Mouse (Mus musculus): ENCODE measurements around the gene Tm6sf2.
"Not testable (repeated sequence)": the region's sequence is repeated elsewhere in the genome, so short reads cannot be mapped to it uniquely, and the experiment has no call there.

Tm6sf2 gene

GRCm38 (mm10) chr8:70072441-70073069 lies at the start of gene Tm6sf2:
Tm6sf2 (plus strand) TSS chr8:70072924.
- DNase-seq (ENCODE audit: low read depth, low spot score): no peak

DNA sequence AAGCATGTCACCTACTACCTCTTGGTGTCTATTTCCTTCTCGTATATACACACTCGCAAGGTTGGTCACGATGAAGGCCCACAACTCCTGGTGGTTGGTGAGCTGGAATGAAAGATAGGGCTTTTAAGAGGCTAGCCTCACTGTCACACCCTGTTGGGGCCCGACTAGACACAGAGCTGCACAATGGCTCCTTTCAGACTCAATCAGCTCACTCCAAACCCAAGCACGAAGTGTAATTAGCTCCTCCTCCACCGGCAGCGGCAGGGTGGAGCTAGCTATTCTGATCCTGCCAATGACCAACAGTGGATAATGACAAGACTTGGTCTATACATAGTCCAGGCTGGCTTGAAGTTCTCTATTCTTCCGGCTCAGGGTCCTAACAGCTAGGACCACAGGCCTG lies 49.1 kb upstream of the Tm6sf2 start:
- DNase-seq (ENCODE audit: low read depth, low spot score): no peak

DNA sequence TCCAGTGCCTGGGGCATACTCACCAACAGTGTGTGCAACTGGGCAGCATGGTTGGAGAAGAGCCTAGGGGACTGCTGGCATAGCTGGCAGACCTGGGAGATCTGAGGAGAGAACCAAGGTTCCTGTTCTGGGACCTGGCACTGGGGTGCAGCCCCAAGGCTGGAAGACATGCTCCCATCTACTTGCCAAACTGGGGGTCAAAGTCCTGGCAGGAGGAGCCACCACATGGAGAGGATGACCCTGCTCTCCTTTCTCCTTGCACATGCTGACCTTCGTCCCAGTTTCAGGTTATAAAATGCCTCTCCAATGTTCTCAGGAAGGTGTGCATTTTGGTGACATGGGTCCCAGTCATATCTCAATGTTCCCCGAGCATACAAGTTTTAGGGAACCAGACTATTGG lies 46.6 kb upstream of the Tm6sf2 start:
- DNase-seq (ENCODE audit: low read depth, low spot score): no peak

GRCm38 (mm10) chr8:70030255-70030654 lies 42.5 kb upstream of the Tm6sf2 start:
- DNase-seq (ENCODE audit: low read depth, low spot score): peak; percentile 9

GRCm38 (mm10) chr8:70037994-70038393 lies 34.7 kb upstream of the Tm6sf2 start:
- DNase-seq (ENCODE audit: low read depth, low spot score): no peak

DNA sequence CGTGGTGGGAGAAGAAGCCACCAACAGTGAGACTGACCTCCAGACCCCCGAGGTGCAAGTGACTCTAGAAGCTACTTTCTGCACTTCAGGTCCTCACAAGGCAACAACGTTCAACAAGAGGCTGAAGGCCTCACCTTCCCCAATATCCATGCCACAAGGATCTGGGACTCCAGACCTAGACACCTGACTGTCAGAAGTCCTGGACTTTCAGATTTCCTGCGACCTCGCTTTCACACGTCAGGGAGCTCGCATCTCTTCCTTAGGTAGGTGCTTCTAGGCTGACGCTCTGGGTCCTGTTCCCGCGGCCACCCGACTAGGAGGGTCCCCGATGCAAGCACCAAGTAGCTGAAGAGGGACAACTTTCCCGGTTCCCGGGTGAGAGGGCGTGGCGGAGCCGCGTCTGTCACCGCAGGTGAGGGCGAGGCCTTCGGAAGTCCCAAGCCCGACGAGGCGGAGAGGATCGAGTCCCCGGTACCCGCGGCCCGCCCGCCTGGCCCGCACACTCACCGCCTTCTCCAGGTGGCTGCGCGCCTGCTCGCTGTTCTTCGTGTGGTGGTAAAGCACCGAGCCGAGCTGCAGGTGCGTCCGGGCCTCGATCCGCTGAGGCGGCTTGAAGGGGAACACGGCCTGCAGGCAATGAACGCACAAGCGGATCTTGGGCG lies 30.7 kb upstream of the Tm6sf2 start:
- no peak for DNase-seq (ENCODE audit: low read depth, low spot score)

DNA sequence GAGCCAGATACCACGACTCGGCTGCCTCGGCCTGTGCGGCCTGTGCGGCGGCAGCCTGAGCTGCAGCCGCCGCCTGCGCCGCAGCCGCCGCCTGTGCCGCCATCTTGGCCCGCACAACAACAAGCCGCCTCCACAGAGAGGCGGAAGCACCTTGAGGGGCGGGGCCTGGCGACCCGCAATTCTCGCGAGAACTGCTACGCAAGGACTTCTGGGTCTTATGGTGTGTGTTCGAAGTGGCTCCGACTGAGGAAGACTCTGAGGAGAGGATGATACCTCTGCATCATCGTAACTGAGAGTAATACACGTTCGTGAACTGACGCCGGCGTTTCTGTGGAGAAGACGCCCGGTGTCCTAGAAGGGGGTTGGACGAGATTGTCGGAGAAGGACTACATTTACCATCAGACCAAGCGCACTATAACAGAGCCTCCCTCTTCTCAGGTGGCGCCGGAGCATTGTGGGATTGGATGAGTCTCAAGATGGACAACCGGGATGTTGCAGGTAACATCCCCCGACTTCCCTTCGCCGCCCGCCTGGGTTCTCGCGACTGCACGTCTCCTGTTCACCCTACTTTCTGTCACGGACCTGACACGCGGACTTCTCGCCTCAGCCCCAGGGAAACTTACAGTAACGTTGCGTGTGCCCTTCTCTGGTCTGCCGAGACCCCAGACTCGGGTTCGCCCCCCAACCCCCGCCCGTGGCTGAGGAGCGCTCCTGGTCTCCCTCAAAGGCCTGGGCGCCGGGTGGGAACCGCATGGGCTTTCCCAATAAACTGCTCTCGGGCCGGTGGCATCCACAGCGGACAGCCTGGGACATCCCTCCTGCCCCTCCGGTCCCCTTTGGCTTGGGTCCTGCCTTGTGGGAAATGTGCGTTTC lies 29.9 kb upstream of the Tm6sf2 start, which contains the start of the genes Mau2 and Sugp1:
Gene Mau2 (minus strand): TSS at position 152 of the 873 bp plus-strand sequence.
Gene Sugp1 (plus strand): TSS at position 231 of the 873 bp plus-strand sequence.
- DNase-seq (ENCODE audit: low read depth, low spot score): peak; percentile 93

GRCm38 (mm10) chr8:70043996-70044395 lies 28.7 kb upstream of the Tm6sf2 start:
- DNase-seq (ENCODE audit: low read depth, low spot score): no peak

DNA sequence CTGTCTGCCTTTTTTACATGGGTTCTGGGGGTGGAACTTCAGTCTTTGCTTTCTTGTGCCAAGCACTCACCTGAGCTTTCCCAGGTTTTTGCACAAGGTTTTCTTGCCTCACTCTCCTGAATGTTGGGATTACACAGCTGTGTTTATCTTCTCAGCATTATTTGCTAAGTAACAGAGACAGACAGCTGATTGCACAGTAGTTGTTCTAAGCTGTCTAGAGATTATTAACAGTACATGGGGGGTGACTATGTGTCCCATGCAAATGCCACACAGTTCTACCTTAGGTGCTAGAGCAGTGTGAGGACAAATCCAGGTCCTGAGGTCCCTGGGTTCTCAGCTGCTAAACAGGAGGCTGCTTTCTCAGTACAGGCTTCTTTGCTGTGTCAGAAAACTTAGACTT lies 23.1 kb upstream of the Tm6sf2 start:
- no peak for DNase-seq (ENCODE audit: low read depth, low spot score)

GRCm38 (mm10) chr8:70050434-70050833 lies 22.3 kb upstream of the Tm6sf2 start:
- DNase-seq (ENCODE audit: low read depth, low spot score): not testable (repeated sequence)

DNA sequence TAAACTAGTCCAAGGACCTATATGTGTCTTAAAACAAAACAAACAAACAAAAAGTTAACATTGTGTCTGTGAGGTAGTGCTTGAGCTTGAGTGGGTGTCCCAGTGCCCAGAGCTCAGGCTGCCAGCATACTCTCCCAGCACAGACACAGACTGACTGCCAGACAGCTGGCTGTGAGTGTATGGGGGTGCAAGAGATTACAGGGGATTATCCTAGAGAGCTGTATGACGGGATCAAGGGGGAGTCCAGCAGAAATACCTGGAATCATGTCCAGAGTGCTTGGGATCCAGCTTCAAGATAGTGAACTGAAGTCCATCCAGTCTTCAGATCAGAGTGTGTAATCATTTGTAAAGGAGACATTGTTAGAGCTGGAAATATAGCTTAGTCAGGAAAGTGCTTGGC lies 15.0 kb upstream of the Tm6sf2 start:
- DNase-seq (ENCODE audit: low read depth, low spot score): peak; percentile 45

- DNase-seq (ENCODE audit: low read depth, low spot score): no peak
These were observed 786 bp upstream of the Tm6sf2 start for GRCm38 (mm10) chr8:70071836-70072440.

GRCm38 (mm10) chr8:70073120-70073519 lies 396 bp downstream of the Tm6sf2 start:
- DNase-seq (ENCODE audit: low read depth, low spot score): no peak

DNA sequence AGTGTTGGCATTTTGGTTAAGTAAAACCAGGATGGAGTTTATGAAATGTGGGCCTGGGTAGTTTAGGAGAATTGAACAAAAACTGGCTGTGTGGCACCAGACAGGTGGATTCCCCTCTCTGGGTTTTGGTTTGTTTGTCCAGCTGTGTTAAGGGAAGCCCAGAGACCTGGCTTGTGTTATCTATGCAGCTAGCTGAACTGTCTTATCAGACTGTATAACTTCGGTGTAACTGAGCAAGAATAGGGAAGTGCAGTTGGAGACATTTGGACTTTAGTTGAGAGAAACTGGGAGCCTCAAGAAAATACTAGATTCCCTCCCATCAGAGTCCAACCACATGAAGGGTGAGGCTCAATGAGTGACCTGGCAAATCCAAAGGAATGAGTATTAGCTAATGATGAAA lies 958 bp downstream of the Tm6sf2 start:
- DNase-seq (ENCODE audit: low read depth, low spot score): no peak

GRCm38 (mm10) chr8:70081976-70082375 lies 9.3 kb downstream of the Tm6sf2 start:
- no peak for DNase-seq (ENCODE audit: low read depth, low spot score)

DNA sequence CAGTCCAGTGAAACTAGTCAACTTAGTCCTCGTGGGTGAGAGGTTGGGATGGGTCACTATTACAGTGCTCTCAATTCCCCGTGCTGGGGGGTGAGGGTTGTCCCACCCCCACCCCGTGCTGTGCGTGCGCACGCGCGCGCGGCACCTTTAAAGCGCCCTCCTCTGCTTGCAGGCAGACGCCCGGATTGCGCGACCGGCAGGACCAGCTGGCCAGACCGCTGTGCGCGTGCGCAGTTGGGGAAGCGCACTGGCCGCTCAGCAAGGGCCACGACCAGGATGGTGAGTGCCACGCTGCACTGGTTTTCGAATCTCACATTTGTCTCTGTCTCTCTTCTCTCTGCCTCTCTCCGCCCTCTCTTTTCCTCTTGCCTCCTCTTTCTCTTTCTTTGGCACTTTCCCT lies 10.6 kb downstream of the Tm6sf2 start, which contains the start of gene Hapln4:
Gene Hapln4 (plus strand): TSS at position 173 of the 400 bp plus-strand sequence.
- no peak for DNase-seq (ENCODE audit: low read depth, low spot score)

GRCm38 (mm10) chr8:70084191-70085065 lies 11.7 kb downstream of the Tm6sf2 start:
- no peak for DNase-seq (ENCODE audit: low read depth, low spot score)

DNA sequence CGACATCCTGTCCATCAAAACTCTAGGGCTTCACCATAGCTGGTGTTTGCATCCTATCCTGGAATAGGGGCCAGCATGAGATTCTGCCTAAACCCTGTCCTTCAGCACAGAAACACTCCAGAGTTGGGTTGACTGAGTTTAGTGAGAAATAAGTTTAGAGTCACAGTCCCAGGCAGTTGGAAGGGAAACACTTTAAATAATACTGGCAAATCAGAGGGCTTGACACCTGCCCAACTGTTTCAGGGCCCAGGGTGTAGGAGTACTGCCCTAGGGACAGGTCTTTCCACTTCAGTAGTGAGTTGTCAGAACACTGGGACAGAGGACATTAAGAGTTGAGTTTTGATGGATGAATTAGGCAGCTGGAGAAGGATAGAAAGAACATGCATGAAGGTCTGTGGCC lies 13.4 kb downstream of the Tm6sf2 start:
- DNase-seq (ENCODE audit: low read depth, low spot score): no peak

DNA sequence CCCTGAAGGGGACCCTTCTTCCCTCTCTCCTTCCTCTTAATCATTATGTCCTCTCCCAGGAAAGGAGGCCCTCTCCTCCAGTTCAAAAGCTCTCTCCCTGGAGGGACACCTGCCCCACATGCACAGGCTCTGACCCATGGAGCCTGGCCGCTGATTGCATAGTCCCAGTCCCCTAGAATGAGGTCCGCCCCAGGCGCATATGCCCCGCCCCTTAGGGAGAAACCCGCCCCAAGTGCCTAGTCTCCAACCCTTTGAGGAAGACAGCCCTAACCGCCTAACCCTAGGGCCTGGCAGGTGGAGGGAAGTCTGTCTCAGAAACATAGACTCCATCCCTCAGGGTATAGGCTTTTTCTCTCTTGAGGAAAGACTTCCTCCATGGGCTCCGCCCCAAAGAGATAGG lies 14.5 kb downstream of the Tm6sf2 start:
- no peak for DNase-seq (ENCODE audit: low read depth, low spot score)

DNA sequence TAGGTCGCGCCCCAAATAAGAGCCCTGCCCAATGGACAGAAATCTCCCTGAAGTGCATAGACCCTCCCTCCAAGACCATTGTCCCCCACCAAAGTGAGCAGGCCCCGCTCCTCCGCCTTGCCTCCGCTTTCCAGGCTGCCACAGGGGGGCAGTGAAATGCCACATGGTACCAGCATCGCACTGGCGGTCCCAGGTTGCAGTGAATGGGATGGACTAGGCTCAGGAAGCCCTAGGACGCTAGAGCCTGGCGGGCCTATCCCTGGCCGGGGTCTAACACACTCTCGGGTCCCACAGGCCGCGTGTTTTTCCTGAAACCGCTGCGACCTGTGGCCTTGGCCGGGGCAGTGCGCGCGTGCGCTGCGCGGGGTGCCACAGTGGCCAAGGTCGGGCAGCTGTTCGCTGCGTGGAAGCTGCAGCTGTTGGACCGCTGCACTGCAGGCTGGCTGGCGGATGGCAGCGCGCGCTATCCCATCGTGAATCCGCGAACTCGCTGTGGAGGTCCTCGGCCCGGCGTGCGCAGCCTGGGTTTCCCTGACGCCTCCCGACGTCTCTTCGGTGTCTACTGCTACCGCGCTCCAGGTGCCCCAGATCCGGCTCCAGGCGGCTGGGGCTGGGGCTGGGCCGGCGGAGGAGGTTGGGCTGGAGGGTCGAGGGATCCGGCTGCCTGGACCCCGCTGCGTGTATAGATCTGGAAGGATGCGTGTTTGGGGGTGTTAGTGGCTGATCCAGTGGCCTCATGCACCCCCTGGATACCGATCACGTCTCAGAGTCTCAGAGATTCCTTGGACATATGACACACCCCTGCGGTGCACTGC lies 15.3 kb downstream of the Tm6sf2 start:
- no peak for DNase-seq (ENCODE audit: low read depth, low spot score)
